ENCODE assay signal across 27 mouse cellular contexts in the genomic region with DNA sequence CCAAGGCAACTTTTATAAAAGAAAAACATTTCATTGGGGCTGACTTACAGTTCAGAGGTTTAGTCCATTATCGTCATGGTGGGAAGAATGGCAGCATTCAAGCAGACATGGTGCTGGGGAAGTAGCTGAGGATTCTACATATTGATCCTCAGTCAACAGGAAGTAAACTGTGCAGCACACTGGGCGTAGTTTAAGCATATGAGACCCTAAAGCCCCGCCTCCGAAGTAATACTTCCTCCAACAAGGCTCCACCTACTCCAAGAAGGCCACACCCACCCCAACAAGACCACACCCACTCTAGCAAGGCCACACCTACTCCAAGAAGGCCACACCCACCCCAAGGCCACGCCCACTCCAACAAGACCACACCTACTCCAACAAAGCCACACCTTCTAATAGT. TPM values are rescaled to one million over a fixed set of nuclear protein-coding genes. Genes with fewer than 3 reads are reported as not detected.
DNase-seq lines count a peak whose midpoint lies in the region; ATAC-seq lines count a peak whose summit lies in the region.
"Had no signal": no experiment of that assay in that cellular context is flagged by ENCODE, and none has a peak within 500 bp of the region (broad histone marks: within the 10 kb centered on the region; RNA-seq: fewer than 3 reads in every experiment).

No protein-coding gene starts in this region.

- no peak overlapping the region for H3K27ac ChIP-seq in midbrain, embryonic 11.5 days (ENCODE audit: low read depth, low read length)
- no peak overlapping the region for H3K27ac ChIP-seq in midbrain, embryonic 15.5 days
- H3K27ac ChIP-seq: embryonic facial prominence, embryonic 13.5 days; embryonic facial prominence, embryonic 15.5 days; forebrain, embryonic 10.5 days; forebrain, embryonic 12.5 days had no signal

- 82% methylated on average over 5 of the region's 5 CpGs for WGBS in midbrain, embryonic 11.5 days
- WGBS in midbrain, embryonic 15.5 days = 84% methylated on average over 5 of the region's 5 CpGs

- no peak overlapping the region for H3K4me3 ChIP-seq in midbrain, embryonic 11.5 days (ENCODE audit: low read depth, low read length)
- H3K4me3 ChIP-seq in midbrain, embryonic 15.5 days = no peak overlapping the region
- H3K4me3 ChIP-seq: embryonic facial prominence, embryonic 13.5 days; embryonic facial prominence, embryonic 15.5 days; erythroblast, embryonic 14.5 days; forebrain, embryonic 10.5 days; forebrain, embryonic 12.5 days had no signal

- peak; percentile 53 for DNase-seq in midbrain, embryonic 11.5 days (ENCODE audit: low spot score, missing footprints)
- DNase-seq in R1 (ENCODE audit: low read depth, low spot score) (peak; percentile 85), adipocyte (ENCODE audit: low spot score) (no peak)
- DNase-seq in testis, postnatal 10 days (ENCODE audit: low spot score) = peak; percentile 46
- no peak for DNase-seq in spleen, adult 18-20 months
- DNase-seq: adrenal gland, adult 2 months; adrenal gland, postnatal 10 days; adrenal gland, postnatal 25 days; cerebellum, adult 11 months; cerebellum, adult 18-20 months; cerebellum, adult 8-10 months; cerebellum, adult 9-11 months; cerebellum, postnatal 14 days; cerebellum, postnatal 36 days; embryo, embryonic 11 days had no signal

- H3K9ac ChIP-seq in midbrain, embryonic 11.5 days (ENCODE audit: low read length) = no peak overlapping the region
- no peak overlapping the region for H3K9ac ChIP-seq in midbrain, embryonic 15.5 days
- H3K9ac ChIP-seq: embryonic facial prominence, embryonic 13.5 days; embryonic facial prominence, embryonic 15.5 days; forebrain, embryonic 12.5 days had no signal

- ATAC-seq in midbrain, embryonic 11.5 days (ENCODE audit: low FRiP score) = no peak
- ATAC-seq in midbrain, embryonic 15.5 days (replicated peaks) = no peak
- no peak for ATAC-seq in granulocyte monocyte progenitor cell, adult 5-6 weeks (replicated peaks; ENCODE audit: poor library complexity, severe bottlenecking)
- ATAC-seq: activated CD4-positive, CD25-positive, alpha-beta regulatory T cell, adult 4 months; forebrain, embryonic 14.5 days; forebrain, embryonic 16.5 days; Patski had no signal

- no peaks in the 10 kb centered on the region for H3K4me1 ChIP-seq in midbrain, embryonic 11.5 days (ENCODE audit: control insufficient read depth, insufficient read depth, low read length)
- H3K4me1 ChIP-seq in midbrain, embryonic 15.5 days = no peaks in the 10 kb centered on the region
- H3K4me1 ChIP-seq: embryonic facial prominence, embryonic 13.5 days; embryonic facial prominence, embryonic 15.5 days; forebrain, embryonic 10.5 days; forebrain, embryonic 12.5 days had no signal

- no peaks in the 10 kb centered on the region for H3K9me3 ChIP-seq in midbrain, embryonic 11.5 days (ENCODE audit: control insufficient read depth, low read length)
- no peaks in the 10 kb centered on the region for H3K9me3 ChIP-seq in midbrain, embryonic 15.5 days
- H3K9me3 ChIP-seq: embryonic facial prominence, embryonic 13.5 days; embryonic facial prominence, embryonic 15.5 days had no signal

- H3K27me3 ChIP-seq in midbrain, embryonic 11.5 days (ENCODE audit: control insufficient read depth, insufficient read depth, low read length) = no peaks in the 10 kb centered on the region
- H3K27me3 ChIP-seq in midbrain, embryonic 15.5 days (replicated peaks) = no peaks in the 10 kb centered on the region
- H3K27me3 ChIP-seq: embryonic facial prominence, embryonic 13.5 days; embryonic facial prominence, embryonic 15.5 days; forebrain, embryonic 12.5 days had no signal

- H3K36me3 ChIP-seq in midbrain, embryonic 11.5 days (ENCODE audit: control insufficient read depth, insufficient read depth, low read length) = no peaks in the 10 kb centered on the region
- no peaks in the 10 kb centered on the region for H3K36me3 ChIP-seq in midbrain, embryonic 15.5 days (replicated peaks)
- H3K36me3 ChIP-seq: embryonic facial prominence, embryonic 13.5 days; embryonic facial prominence, embryonic 15.5 days; forebrain, embryonic 10.5 days; forebrain, embryonic 12.5 days; G1E had no signal

- H3K4me2 ChIP-seq in midbrain, embryonic 11.5 days = no peak overlapping the region
- H3K4me2 ChIP-seq in midbrain, embryonic 15.5 days = no peak overlapping the region
- H3K4me2 ChIP-seq: embryonic facial prominence, embryonic 13.5 days; embryonic facial prominence, embryonic 15.5 days; forebrain, embryonic 12.5 days had no signal

RNA-seq across cellular contexts. Expression of gene Mtus2, which starts 55.0 kb away (rescaled TPM):
- 13.8 and 18.3 TPM in 2 replicates for polyA plus RNA-seq in midbrain, embryonic 11.5 days (2014; fragmentation: Nextera tagmentation; extraction: Ambion mirVana)
- 45.6 and 46.4 TPM in 2 replicates for polyA plus RNA-seq in midbrain, embryonic 15.5 days (2015; fragmentation: Nextera tagmentation; extraction: Ambion mirVana)
- total RNA-seq in granulocyte monocyte progenitor cell, adult 5-6 weeks (2014; fragmentation: Nextera tagmentation) = 1.2 and 2.2 TPM in 2 replicates
- total RNA-seq in granulocyte monocyte progenitor cell, adult 5-6 weeks (2017) = 0.82 and 1.1 TPM in 2 replicates
- polyA plus RNA-seq: erythroblast, embryonic 14.5 days; G1E had no signal

Comparison
In these comparisons a context has a peak if more than half of its experiments do, and no peak if none do; other contexts are left out.
1. DNase-seq: peak in midbrain, embryonic 11.5 days (single experiment), R1 (single experiment) and testis, postnatal 10 days (single experiment); none in spleen, adult 18-20 months (0 of 2) and adipocyte (single experiment).